ENCODE assay signal across 11 mouse cellular contexts in the genomic region with DNA sequence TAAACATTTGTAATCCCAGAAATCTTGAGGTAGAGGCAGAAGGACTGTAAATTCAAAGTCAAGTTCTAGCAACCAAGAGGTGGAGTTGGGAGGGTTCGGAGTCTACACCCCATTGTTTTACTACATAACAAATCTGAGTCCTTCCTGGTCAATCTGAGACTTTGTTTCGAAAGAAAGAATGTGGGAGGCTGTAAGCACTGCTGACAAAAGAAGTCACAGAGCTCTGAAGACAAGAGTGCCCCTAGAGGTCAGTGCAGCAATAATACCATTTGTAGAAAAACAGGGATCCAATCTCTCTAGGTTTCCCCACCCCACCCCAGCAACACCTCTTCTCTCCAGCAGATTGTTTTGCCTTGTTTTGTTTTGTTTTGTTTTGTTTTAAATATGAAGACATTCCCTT. TPM values are rescaled to one million over a fixed set of nuclear protein-coding genes. Genes with fewer than 3 reads are reported as not detected.
DNase-seq lines count a peak whose midpoint lies in the region; ATAC-seq and TF ChIP-seq lines count a peak whose summit lies in the region.
"Had no signal": no experiment of that assay in that cellular context is flagged by ENCODE, and none has a peak within 500 bp of the region (broad histone marks: within the 10 kb centered on the region; RNA-seq: fewer than 3 reads in every experiment).

No protein-coding gene starts in this region.

- no peak overlapping the region for H3K4me3 ChIP-seq in kidney, postnatal 0 days (replicated peaks; ENCODE audit: low read depth, low read length)
- no peak overlapping the region for H3K4me3 ChIP-seq in E14TG2a.4 (replicated peaks; ENCODE audit: low read length)
- H3K4me3 ChIP-seq: hindbrain, embryonic 12.5 days; midbrain, embryonic 15.5 days had no signal

- H3K36me3 ChIP-seq in kidney, postnatal 0 days (ENCODE audit: insufficient read depth, low read length), result no peaks in the 10 kb centered on the region
- no peaks in the 10 kb centered on the region for H3K36me3 ChIP-seq in E14TG2a.4 (ENCODE audit: insufficient read depth, low read length)
- H3K36me3 ChIP-seq: hindbrain, embryonic 12.5 days; midbrain, embryonic 15.5 days had no signal

- H3K27ac ChIP-seq in kidney, postnatal 0 days, result no peak overlapping the region
- H3K27ac ChIP-seq: hindbrain, embryonic 12.5 days; midbrain, embryonic 15.5 days had no signal

- H3K9ac ChIP-seq in kidney, postnatal 0 days (ENCODE audit: low read depth, low read length), result no peak overlapping the region
- H3K9ac ChIP-seq: hindbrain, embryonic 12.5 days; midbrain, embryonic 15.5 days had no signal

- TF ChIP-seq CTCF in kidney, postnatal 0 days (IDR thresholded peaks at IDR 0.05; ENCODE audit: low read depth), result peak; percentile 61
- TF ChIP-seq CTCF in E14TG2a.4 (conservative IDR thresholded peaks at IDR 0.05; ENCODE audit: low read length), result peak; percentile 60

- peak; percentile 34 for DNase-seq in kidney, postnatal 0 days (ENCODE audit: low spot score)
- DNase-seq in kidney, adult 18-20 months, result no peak
- peak; percentile 59 for DNase-seq in ZHBTc4 (ENCODE audit: low read depth, low spot score)
- DNase-seq in lung, postnatal 25 days (ENCODE audit: low spot score), result peak; percentile 34
- DNase-seq in cerebellum, adult 9-11 months, result no peak
- DNase-seq: adrenal gland, postnatal 10 days had no signal

- H3K4me2 ChIP-seq in kidney, postnatal 0 days (ENCODE audit: low read length), result no peak overlapping the region
- H3K4me2 ChIP-seq: hindbrain, embryonic 12.5 days; midbrain, embryonic 15.5 days had no signal

- no peaks in the 10 kb centered on the region for H3K9me3 ChIP-seq in kidney, postnatal 0 days (replicated peaks; ENCODE audit: low read length)
- H3K9me3 ChIP-seq in E14TG2a.4 (ENCODE audit: low read length), result no peaks in the 10 kb centered on the region
- H3K9me3 ChIP-seq: hindbrain, embryonic 12.5 days; midbrain, embryonic 15.5 days had no signal

- no peaks in the 10 kb centered on the region for H3K4me1 ChIP-seq in kidney, postnatal 0 days (replicated peaks; ENCODE audit: insufficient read depth, low read length)
- no peaks in the 10 kb centered on the region for H3K4me1 ChIP-seq in E14TG2a.4 (replicated peaks; ENCODE audit: low read depth, low read length)
- H3K4me1 ChIP-seq: hindbrain, embryonic 12.5 days; midbrain, embryonic 15.5 days had no signal

- 35% methylated on average over 2 of the region's 2 CpGs for WGBS in kidney, postnatal 0 days

- ATAC-seq in kidney, postnatal 0 days (replicated peaks; ENCODE audit: low FRiP score, low read depth), result no peak
- ATAC-seq in cerebellum, adult (ENCODE audit: insufficient number of reproducible peaks, low FRiP score, low TSS enrichment), result no peak
- ATAC-seq: midbrain, embryonic 15.5 days had no signal

- no peaks in the 10 kb centered on the region for H3K27me3 ChIP-seq in kidney, postnatal 0 days (ENCODE audit: insufficient read depth, low read length)
- H3K27me3 ChIP-seq in E14TG2a.4 (ENCODE audit: insufficient read depth, low read length), result no peaks in the 10 kb centered on the region
- H3K27me3 ChIP-seq: hindbrain, embryonic 12.5 days; midbrain, embryonic 15.5 days had no signal

RNA-seq across cellular contexts. Expression of a gene that starts 18.2 kb away (rescaled TPM):
- 9.4 and 10.7 TPM in 2 replicates for polyA plus RNA-seq in kidney, postnatal 0 days (2015; fragmentation: Nextera tagmentation; extraction: Ambion mirVana)
- polyA plus RNA-seq: hindbrain, embryonic 12.5 days; limb, embryonic 11.5 days; midbrain, embryonic 15.5 days had no signal

RNA-seq across cellular contexts. Expression of a gene that starts 21.9 kb away (rescaled TPM):
- 0.49 and 0.57 TPM in 2 replicates for polyA plus RNA-seq in kidney, postnatal 0 days (2015; fragmentation: Nextera tagmentation; extraction: Ambion mirVana)
- polyA plus RNA-seq: hindbrain, embryonic 12.5 days; limb, embryonic 11.5 days; midbrain, embryonic 15.5 days had no signal

RNA-seq across cellular contexts. Expression of a gene that starts 26.1 kb away (rescaled TPM):
- 5.7 and 5.8 TPM in 2 replicates for polyA plus RNA-seq in kidney, postnatal 0 days (2015; fragmentation: Nextera tagmentation; extraction: Ambion mirVana)

RNA-seq across cellular contexts. Expression of a gene that starts 41.8 kb away (rescaled TPM):
- polyA plus RNA-seq in kidney, postnatal 0 days (2015; fragmentation: Nextera tagmentation; extraction: Ambion mirVana), result 3.0 and 4.0 TPM in 2 replicates

RNA-seq across cellular contexts. Expression of a gene that starts 57.0 kb away (rescaled TPM):
- polyA plus RNA-seq in kidney, postnatal 0 days (2015; fragmentation: Nextera tagmentation; extraction: Ambion mirVana), result 11.8 and 11.9 TPM in 2 replicates

Comparison
In these comparisons a context has a peak if more than half of its experiments do, and no peak if none do; other contexts are left out.
1. DNase-seq: peak in kidney, postnatal 0 days (single experiment), ZHBTc4 (single experiment) and lung, postnatal 25 days (single experiment); none in kidney, adult 18-20 months (single experiment) and cerebellum, adult 9-11 months (single experiment).